ENCODE assay signal across 10 mouse cellular contexts in genomic region chr8:111625694-111626527, GRCm38 (mm10). TPM values are rescaled to one million over a fixed set of nuclear protein-coding genes. Genes with fewer than 3 reads are reported as not detected.
A peak's percentile ranks its signal among the peaks of the same experiment; 100 is the strongest.
DNase-seq lines count a peak whose midpoint lies in the region; ATAC-seq and TF ChIP-seq lines count a peak whose summit lies in the region.
"Had no signal": no experiment of that assay in that cellular context is flagged by ENCODE, and none has a peak within 500 bp of the region (broad histone marks: within the 10 kb centered on the region; RNA-seq: fewer than 3 reads in every experiment).

No protein-coding gene starts in this region.

- H3K27me3 ChIP-seq in testis, adult 2 months (ENCODE audit: control insufficient read depth, insufficient read depth, low read length), result no peaks in the 10 kb centered on the region
- H3K27me3 ChIP-seq: heart, embryonic 13.5 days; stomach, embryonic 15.5 days had no signal

- peak; percentile 51; the same call in 1 of the 2 replicates for ATAC-seq in erythroid progenitor cell, adult 5-6 weeks (replicated peaks; ENCODE audit: low FRiP score, poor library complexity, severe bottlenecking)
- ATAC-seq in hematopoietic stem cell, adult 5-6 weeks (replicated peaks in 1 of 2; ENCODE audit: insufficient read depth in 1 of 2, low FRiP score in 2 of 2, low TSS enrichment in 1 of 2, low read depth in 1 of 2, poor library complexity in 2 of 2, severe bottlenecking in 2 of 2), result peak; percentile 36 to 44; a peak in 2 of 4 replicates
- ATAC-seq in neutrophil, adult 5-6 weeks (ENCODE audit: extremely low read depth, insufficient number of reproducible peaks, low FRiP score, poor library complexity, severe bottlenecking), result peak; percentile 73

- DNase-seq in testis, postnatal 14 days (ENCODE audit: low spot score), result no peak
- peak; percentile 72 for DNase-seq in left cerebral cortex, postnatal 4 days
- DNase-seq in urinary bladder, adult 2 months (ENCODE audit: low spot score), result peak; percentile 59

- peaks cover 3% of the 10 kb centered on the region for H3K4me1 ChIP-seq in testis, adult 2 months (ENCODE audit: control insufficient read depth, insufficient read depth, low read length)
- H3K4me1 ChIP-seq in brown adipose tissue, adult 24 weeks (ENCODE audit: control insufficient read depth, insufficient read depth, insufficient read length, low read length), result peaks cover 14% of the 10 kb centered on the region

- intact Hi-C loops in left cerebral cortex, postnatal 4 days (cut with DNase I), result loop anchor here (5.0 to 10.0 kb wide), 2 partner anchors 89 to 161 kb away; partner anchors contain the start of gene Znrf1

- H3K4me3 ChIP-seq in testis, adult 2 months (ENCODE audit: control insufficient read depth, low read depth, low read length), result no peak overlapping the region
- H3K4me3 ChIP-seq in brown adipose tissue, adult 24 weeks (ENCODE audit: insufficient read depth, low read depth, low read length), result no peak overlapping the region
- H3K4me3 ChIP-seq: heart, embryonic 13.5 days; stomach, embryonic 15.5 days had no signal

- no peak for TF ChIP-seq POLR2A in testis, adult 2 months (IDR thresholded peaks at IDR 0.05; ENCODE audit: control insufficient read depth, low read depth, low read length)

- peak; percentile 46; the same call in 1 of the 2 replicates for TF ChIP-seq CTCF in testis, adult 2 months (IDR thresholded peaks at IDR 0.05; ENCODE audit: control insufficient read depth, insufficient read depth, insufficient replicate concordance, low read depth, low read length)

- no peaks in the 10 kb centered on the region; the same call in 1 of the 2 replicates for H3K36me3 ChIP-seq in testis, adult 2 months (ENCODE audit: control insufficient read depth, insufficient read depth, low read length)
- H3K36me3 ChIP-seq: stomach, embryonic 15.5 days had no signal

- no peak overlapping the region for H3K27ac ChIP-seq in testis, adult 2 months (ENCODE audit: control insufficient read depth, insufficient read depth, low read depth, low read length)
- peak overlapping the region; percentile 35; the same call in 1 of the 2 replicates for H3K27ac ChIP-seq in brown adipose tissue, adult 24 weeks (replicated peaks; ENCODE audit: low read depth, low read length)
- H3K27ac ChIP-seq: heart, embryonic 13.5 days; stomach, embryonic 15.5 days had no signal

RNA-seq across cellular contexts. Expression of gene Ldhd, which starts 4.3 kb away (rescaled TPM):
- 6.5 and 18.8 TPM in 2 replicates for polyA plus RNA-seq in testis, adult 2 months (2012; rRNA removed)
- 84.9 and 93.8 TPM in 2 replicates for polyA plus RNA-seq in brown adipose tissue, adult 24 weeks (2012; ENCODE audit: insufficient read depth, insufficient read length, missing spikeins)
- not detected in 2 replicates for total RNA-seq in erythroid progenitor cell, adult 5-6 weeks (2015; ENCODE audit: low replicate concordance)
- total RNA-seq in erythroid progenitor cell, adult 5-6 weeks (2017; ENCODE audit: low replicate concordance), result 0.15 TPM in 1 of 2 replicates, not detected in the other
- 3.3 and 4.1 TPM in 2 replicates for total RNA-seq in hematopoietic stem cell, adult 5-6 weeks (2017)
- 1 to 10 TPM in 1 of 2 experiments, under 1 TPM in 1; 0.54 to 1.1 TPM for total RNA-seq in left cerebral cortex, postnatal 4 days (2021)
- 0.74 TPM in 1 of 2 replicates, not detected in the other for total RNA-seq in neutrophil, adult 5-6 weeks (2017)
- polyA plus RNA-seq in urinary bladder, adult 2 months (2012; rRNA removed), result 15.3 and 20.2 TPM in 2 replicates

RNA-seq across cellular contexts. Expression of gene Zfp1, which starts 17.3 kb away (rescaled TPM):
- 4.1 and 4.4 TPM in 2 replicates for polyA plus RNA-seq in testis, adult 2 months (2012; rRNA removed)
- 5.3 and 6.8 TPM in 2 replicates for polyA plus RNA-seq in brown adipose tissue, adult 24 weeks (2012; ENCODE audit: insufficient read depth, insufficient read length, missing spikeins)
- total RNA-seq in erythroid progenitor cell, adult 5-6 weeks (2015; ENCODE audit: low replicate concordance), result 3.6 and 11.3 TPM in 2 replicates
- total RNA-seq in erythroid progenitor cell, adult 5-6 weeks (2017; ENCODE audit: low replicate concordance), result 2.1 TPM in 1 of 2 replicates, not detected in the other
- total RNA-seq in hematopoietic stem cell, adult 5-6 weeks (2017), result 21.8 and 22.6 TPM in 2 replicates
- total RNA-seq in left cerebral cortex, postnatal 4 days (2021), result 10 to 100 TPM; 23.0 to 25.0 TPM
- 26.1 and 27.6 TPM in 2 replicates for total RNA-seq in neutrophil, adult 5-6 weeks (2017)
- 14.5 and 15.6 TPM in 2 replicates for polyA plus RNA-seq in urinary bladder, adult 2 months (2012; rRNA removed)
